Mouse (Mus musculus) midbrain, embryonic 16.5 days (tissue): ENCODE results near the gene Pfn4. TPM values are rescaled to one million over a fixed set of nuclear protein-coding genes. Genes with fewer than 3 reads are reported as not detected.

Experiments
- ATAC-seq: fragments of 200-750 bp; cut with Nextera tagmentation; 2 replicates; pipeline ENCODE4 v1.8.0; 2017; ENCODE audit warnings: moderate TSS enrichment
- H3K27ac ChIP-seq: fragments of 300-500 bp; sonication (generic); 2 replicates; pipeline ENCODE4 v1.5.1; 2014; ENCODE audit warnings: mild to moderate bottlenecking, low read length, mixed read lengths
- H3K27me3 ChIP-seq: fragments of 300-500 bp; sonication (generic); 2 replicates; pipeline ENCODE4 v1.6.1; 2014; ENCODE audit warnings: low read depth, low read length, mixed read lengths; ENCODE audit not compliant: control insufficient read depth, insufficient read depth
- H3K36me3 ChIP-seq: fragments of 300-500 bp; sonication (generic); 2 replicates; pipeline ENCODE4 v1.6.1; 2014; ENCODE audit warnings: mild to moderate bottlenecking, low read length, moderate library complexity, mixed read lengths; ENCODE audit not compliant: control insufficient read depth, insufficient read depth
- H3K4me1 ChIP-seq: fragments of 300-500 bp; sonication (generic); 2 replicates; pipeline ENCODE4 v1.6.1; 2014; ENCODE audit warnings: mild to moderate bottlenecking, low read length, mixed read lengths; ENCODE audit not compliant: control insufficient read depth, insufficient read depth
- H3K4me2 ChIP-seq: fragments of 300-500 bp; sonication (generic); 2 replicates; pipeline ENCODE4 v1.6.1; 2014; ENCODE audit warnings: mild to moderate bottlenecking, low read length, mixed read lengths
- H3K4me3 ChIP-seq: fragments of 300-500 bp; sonication (generic); 2 replicates; pipeline ENCODE4 v1.5.1; 2014; ENCODE audit warnings: low read depth, mild to moderate bottlenecking, low read length, moderate library complexity, mixed read lengths
- H3K9ac ChIP-seq: fragments of 300-500 bp; sonication (generic); 2 replicates; pipeline ENCODE4 v1.6.1; 2014; ENCODE audit warnings: low read depth, low read length, mixed read lengths
- H3K9me3 ChIP-seq: fragments of 300-500 bp; sonication (generic); replicated peaks from 2 replicates; pipeline ENCODE4 v1.6.1; 2014; ENCODE audit warnings: mild to moderate bottlenecking, low read length, mixed read lengths; ENCODE audit not compliant: control insufficient read depth, poor library complexity, severe bottlenecking
- WGBS: fragments of 180-500 bp; shearing (Covaris S2); extraction: QIAGEN DNeasy Blood & Tissue Kit; methylation state at CpG from one replicate; pipeline ENCODE4 v1.1.7; 2014; 5-methylcytosine and 5-hydroxymethylcytosine counted together
- polyA plus RNA-seq: library from polyadenylated mRNA; unstranded; fragments of >200 nt; fragmentation: Nextera tagmentation; extraction: Ambion mirVana; gene quantifications from 2 replicates; pipeline ENCODE4 v1.2.1, GENCODE M21; 2015

The Pfn4 gene
- polyA plus RNA-seq, 1 experiment from 2014 or later, result 17.4 TPM

- WGBS, result 86% methylated on average over 4 of the region's 4 CpGs
- H3K9ac ChIP-seq, result no peak overlapping the region
- no peak overlapping the region for H3K4me2 ChIP-seq
- H3K27ac ChIP-seq, result no peak overlapping the region
- H3K36me3 ChIP-seq, result no peaks in the 10 kb centered on the region
- no peak for ATAC-seq
- peaks cover 13% of the 10 kb centered on the region for H3K4me1 ChIP-seq
- H3K9me3 ChIP-seq, result no peaks in the 10 kb centered on the region
- no peaks in the 10 kb centered on the region for H3K27me3 ChIP-seq
- no peak overlapping the region for H3K4me3 ChIP-seq
Measured at GRCm38 (mm10) chr12:4813636-4814035, 44.8 kb downstream of the Pfn4 start.

DNA sequence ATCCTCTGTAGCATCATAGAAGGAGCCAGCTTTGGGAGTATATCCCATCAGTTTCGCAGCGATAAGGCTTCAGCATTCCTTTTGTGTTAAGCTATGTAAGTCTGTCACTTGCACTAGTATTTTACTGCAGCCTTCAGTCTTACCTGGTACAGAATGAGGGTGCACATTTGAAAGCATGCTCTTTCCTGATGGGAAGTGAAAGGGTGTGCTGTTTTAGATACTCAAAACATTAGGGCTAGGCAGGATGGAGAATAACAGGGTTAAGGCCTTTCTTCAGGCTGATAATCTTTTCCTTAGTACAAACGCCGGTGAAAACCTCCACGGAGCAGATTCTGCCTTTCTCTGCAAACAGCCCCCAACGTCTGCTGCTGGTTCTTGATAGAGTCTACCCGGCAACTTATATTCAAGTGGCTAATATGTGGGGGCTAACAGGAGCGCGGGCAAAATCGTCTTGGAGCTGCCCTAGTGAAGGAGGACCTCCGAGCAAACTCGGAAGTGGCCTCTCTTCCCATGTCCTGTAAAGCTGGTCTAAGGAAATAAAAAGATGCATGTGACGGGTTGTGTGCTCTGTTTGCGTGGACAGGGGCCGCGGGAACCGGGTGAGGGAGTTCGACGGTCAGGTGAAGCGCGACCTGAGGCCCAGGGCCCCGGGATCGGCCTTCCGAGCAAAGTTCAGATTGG is 48.0 kb downstream of the Pfn4 start:
- peak overlapping the region; percentile 88 for H3K4me3 ChIP-seq
- peaks cover 9% of the 10 kb centered on the region for H3K36me3 ChIP-seq
- ATAC-seq, result peak; percentile 84
- peak overlapping the region; percentile 83 for H3K4me2 ChIP-seq
- H3K9ac ChIP-seq, result peak overlapping the region; percentile 75
- 6% methylated on average over 23 of the region's 24 CpGs for WGBS
- H3K9me3 ChIP-seq, result no peaks in the 10 kb centered on the region
- H3K4me1 ChIP-seq, result peaks cover 21% of the 10 kb centered on the region
- H3K27me3 ChIP-seq, result no peaks in the 10 kb centered on the region
- peak overlapping the region; percentile 91 for H3K27ac ChIP-seq

GRCm38 (mm10) chr12:4817361-4818101 is 48.7 kb downstream of the Pfn4 start, which contains the start of gene Sf3b6:
Sf3b6 (plus strand) TSS chr12:4817544.
- H3K36me3 ChIP-seq, result peaks cover 9% of the 10 kb centered on the region
- ATAC-seq, result peak; percentile 98
- peak within 1 kb of the TSS; percentile 91 for H3K4me2 ChIP-seq
- no peaks in the 10 kb centered on the region for H3K9me3 ChIP-seq
- under 1% methylated on average over 48 of the region's 49 CpGs for WGBS
- peaks cover 21% of the 10 kb centered on the region for H3K4me1 ChIP-seq
- H3K27me3 ChIP-seq, result no peaks in the 10 kb centered on the region
- peak within 1 kb of the TSS; percentile 91 for H3K27ac ChIP-seq
- H3K9ac ChIP-seq, result peak within 1 kb of the TSS; percentile 81
- H3K4me3 ChIP-seq, result peak within 1 kb of the TSS; percentile 88

DNA sequence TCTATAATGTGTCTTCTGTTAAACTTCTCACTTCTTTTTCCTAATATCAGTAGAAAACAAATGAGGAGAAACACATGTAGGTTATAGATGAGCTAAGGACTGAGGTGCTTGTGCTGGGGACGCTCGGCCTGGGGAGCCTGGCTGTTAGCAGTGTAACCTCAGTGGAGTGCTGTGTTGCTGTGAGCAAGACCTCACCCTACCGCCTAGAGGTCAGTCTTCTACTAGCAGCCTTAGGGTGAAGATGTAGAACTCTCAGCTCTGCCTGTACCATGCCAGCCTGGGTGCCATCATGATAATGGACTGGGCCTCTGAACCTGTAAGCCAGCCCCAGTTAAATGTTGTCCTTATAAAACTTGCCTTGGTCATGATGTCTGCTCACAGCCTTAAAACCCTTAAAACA is 58.4 kb downstream of the Pfn4 start:
- 80% methylated on average over 3 of the region's 3 CpGs for WGBS
- Histone ChIP-seq H3K9me3 (no peaks in the 10 kb centered on the region), H3K36me3 (peaks cover 36% of the 10 kb centered on the region), H3K4me1 (no peaks in the 10 kb centered on the region), H3K27ac (no peak overlapping the region), H3K4me3 (no peak overlapping the region), H3K4me2 (no peak overlapping the region), H3K27me3 (no peaks in the 10 kb centered on the region), H3K9ac (no peak overlapping the region)
- no peak for ATAC-seq

Other genes starting within 250 kb of the Pfn4 start
- 19.4 and 20.3 TPM in 2 replicates for gene Itsn2, start 176.4 kb upstream of the Pfn4 start, polyA plus RNA-seq
- not detected in 2 replicates for gene Gm3625, start 176.1 kb upstream of the Pfn4 start, polyA plus RNA-seq
- gene Fam228a, start 30.6 kb upstream of the Pfn4 start, polyA plus RNA-seq, result 0.69 and 1.1 TPM in 2 replicates
- gene Fam228b, start 245 bp downstream of the Pfn4 start, polyA plus RNA-seq, result 5.9 and 8.0 TPM in 2 replicates
- 204 TPM in 2 replicates for gene Sf3b6, start 48.5 kb downstream of the Pfn4 start, polyA plus RNA-seq
- gene Fkbp1b, start 72.6 kb downstream of the Pfn4 start, polyA plus RNA-seq, result 36.7 and 43.0 TPM in 2 replicates
- 12.7 and 14.4 TPM in 2 replicates for gene Wdcp, start 74.3 kb downstream of the Pfn4 start, polyA plus RNA-seq
- gene Mfsd2b, start 105.3 kb downstream of the Pfn4 start, polyA plus RNA-seq, result 2.9 and 3.0 TPM in 2 replicates
- gene Ubxn2a, start 138.7 kb downstream of the Pfn4 start, polyA plus RNA-seq, result 38.7 and 40.9 TPM in 2 replicates
- gene Atad2b, start 148.3 kb downstream of the Pfn4 start, polyA plus RNA-seq, result 8.0 and 9.7 TPM in 2 replicates